Mouse (Mus musculus): ENCODE results near the gene Tipin.
A peak's percentile ranks its signal among the peaks of the same experiment; 100 is the strongest.
"Not testable (repeated sequence)": the region's sequence is repeated elsewhere in the genome, so short reads cannot be mapped to it uniquely, and the experiment has no call there.

Gene Tipin

DNA sequence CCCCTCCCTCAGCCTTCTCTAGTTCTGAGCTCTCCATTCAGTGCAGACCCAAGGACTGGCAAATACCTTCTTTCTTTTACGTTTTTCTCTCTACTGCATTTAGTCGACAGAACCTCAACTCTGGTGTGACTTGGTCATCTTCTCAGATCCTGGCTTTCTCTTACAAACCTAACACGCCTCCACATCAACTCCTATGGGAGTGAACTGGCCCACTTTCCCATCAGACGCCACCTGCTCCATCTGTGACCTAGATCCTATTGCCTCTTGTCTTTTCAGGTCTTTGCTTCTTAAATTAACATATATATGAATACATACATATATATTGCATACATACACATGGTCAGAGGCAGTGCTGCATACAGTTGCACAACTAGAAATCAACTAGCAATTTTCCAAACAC, 7.6 kb upstream of the Tipin start:
- no peak for DNase-seq

DNA sequence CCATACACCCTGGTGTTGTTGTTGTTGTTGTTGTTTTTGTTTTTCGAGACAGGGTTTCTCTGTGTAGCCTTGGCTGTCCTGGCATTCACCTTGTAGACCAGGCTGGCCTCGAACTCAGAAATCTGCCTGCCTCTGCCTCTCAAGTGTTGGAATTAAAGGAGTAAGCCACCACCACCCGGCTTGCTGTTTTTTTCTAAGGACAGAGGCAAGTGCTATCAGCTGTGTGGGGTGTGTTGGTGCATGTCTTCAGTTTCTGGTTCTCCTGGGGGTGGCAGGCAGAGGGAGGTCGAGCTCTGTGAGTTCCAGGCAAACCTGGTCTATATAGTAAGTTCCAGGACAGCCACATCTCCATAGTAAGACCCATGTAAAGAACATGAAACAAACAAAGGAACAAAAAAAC, 7.1 kb upstream of the Tipin start:
- no peak for DNase-seq

DNA sequence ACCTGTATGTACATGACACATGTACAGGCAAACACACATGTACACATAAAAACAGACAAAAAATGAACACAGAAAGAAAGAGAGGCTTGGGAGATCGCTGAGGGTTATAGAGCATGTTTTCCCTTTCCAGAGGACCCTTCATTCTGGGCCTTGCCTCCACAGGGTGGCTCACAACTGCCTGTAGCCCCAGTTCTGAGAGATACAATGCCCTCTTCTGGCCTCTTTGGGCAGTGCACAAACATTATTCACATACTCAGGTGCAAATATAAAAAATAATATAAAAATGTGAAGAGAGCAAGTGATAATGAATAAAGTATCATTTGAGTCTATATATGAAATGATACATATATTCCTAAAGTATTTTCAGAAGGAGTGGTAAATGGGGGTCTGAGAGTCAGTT, 6.5 kb upstream of the Tipin start:
- DNase-seq = no peak

DNA sequence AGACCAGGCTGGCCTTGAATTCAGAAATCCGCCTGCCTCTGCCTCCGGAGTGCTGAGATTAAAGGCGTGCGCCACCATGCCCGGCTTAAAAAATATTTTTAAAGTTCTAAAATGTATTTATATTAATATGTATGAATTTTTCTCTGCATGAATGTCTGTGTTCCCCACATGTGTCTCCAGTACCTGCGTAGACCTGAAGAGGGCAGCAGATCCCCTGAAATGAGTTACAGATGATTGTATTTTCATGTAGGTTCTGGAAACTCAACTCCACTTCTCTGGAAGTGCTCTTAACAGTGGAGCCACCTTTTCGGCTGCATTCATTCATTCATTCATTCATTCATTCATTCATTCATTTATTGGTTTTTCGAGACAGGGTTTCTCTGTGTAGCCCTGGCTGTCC, 3.7 kb upstream of the Tipin start:
- peak; percentile 78 for DNase-seq

DNA sequence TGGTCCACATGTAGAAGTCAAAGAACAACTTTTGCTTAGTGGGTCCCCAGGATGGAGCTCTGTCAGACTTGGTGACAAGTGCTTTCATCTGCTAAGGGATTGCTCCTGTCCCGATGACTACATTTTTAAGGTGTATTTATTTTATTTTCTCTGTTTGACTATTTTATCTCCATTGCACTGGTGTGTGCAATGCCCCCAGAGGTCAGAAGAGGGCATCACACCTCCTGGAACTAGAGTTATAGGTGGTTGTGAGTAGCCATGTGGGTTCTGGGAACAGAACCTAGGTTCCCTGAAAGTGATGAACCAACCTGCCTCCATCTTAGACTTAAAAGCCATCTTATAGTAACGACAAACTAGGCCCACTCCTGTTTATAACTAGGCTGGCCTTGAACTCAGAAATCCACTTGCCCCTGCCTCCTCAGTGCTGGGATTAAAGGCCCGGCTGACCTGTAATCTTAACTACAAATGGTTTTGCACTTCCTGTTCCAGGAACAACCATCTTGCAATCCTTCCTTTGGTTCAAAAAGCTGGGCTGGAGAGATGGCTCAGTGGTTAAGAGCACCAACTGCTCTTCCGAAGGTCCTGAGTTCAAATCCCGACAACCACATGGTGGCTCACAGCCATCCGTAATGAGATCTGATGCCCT, 2.6 kb upstream of the Tipin start:
- no peak for DNase-seq

DNA sequence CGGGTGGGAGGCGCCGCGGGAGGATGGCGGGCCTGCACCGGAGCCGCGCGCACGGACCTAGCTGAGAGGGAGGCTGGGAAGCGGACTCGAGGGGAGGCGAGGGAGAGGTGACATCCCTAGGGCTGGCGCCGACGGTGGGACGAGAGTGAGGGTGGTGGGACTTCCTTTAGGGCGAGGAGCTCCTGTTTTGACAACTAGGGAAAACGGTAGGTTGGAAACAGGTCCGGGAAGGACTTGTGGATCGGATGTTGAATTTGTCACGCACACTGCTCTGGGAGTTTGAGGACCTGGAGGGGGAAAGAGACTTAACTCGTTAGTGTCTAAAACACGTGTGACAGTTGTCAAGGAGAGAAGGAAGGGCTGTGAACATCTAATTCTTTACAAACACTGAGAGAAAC, 399 bp downstream of the Tipin start:
- no peak for DNase-seq

DNA sequence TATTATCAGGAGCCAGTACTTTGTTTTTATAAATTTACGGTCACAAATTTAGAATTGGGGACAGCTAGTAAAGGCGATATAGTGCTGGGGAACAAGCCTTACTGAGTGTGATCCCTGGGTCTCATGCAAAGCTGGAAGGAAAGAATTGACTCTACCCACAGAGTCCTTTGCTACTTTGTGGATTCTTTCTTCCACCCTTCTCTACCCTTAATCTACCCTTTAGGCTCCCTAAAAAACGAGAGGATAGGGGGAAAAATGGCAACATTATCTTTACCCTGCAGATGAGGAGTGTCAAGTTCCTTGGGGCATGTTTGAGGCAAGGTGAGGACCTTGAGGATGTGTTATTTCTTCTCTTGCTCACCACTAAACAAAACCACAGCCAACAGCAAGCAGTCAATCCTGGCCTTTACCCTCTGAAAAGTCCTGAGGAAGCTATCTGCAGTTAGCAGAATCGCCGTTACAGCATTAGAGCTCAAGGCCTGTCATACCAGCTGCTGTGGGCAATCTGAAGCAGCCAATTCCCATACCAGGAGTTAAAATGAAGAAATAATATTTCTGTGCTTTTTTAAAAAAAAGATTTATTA, 1.1 kb downstream of the Tipin start:
- no peak for DNase-seq

DNA sequence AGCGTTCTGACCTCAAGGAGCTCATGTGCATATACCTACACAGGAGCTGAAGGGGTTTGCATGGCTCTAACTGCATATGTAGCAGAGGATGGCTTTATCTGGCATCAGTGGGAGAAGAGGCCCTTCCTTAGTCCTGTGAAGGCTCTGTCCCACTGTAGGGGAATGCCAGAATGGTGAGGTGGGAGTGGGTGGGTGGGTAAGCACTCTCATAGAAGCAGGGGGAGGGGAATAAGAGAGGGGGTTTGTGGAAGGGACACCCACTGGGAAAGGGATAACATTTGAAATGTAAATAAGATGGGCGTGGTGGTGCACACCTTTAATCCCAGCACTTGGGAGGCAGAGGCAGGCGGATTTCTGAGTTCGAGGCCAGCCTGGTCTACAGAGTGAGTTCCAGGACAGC, 21.7 kb downstream of the Tipin start:
- not testable (repeated sequence) for DNase-seq

DNA sequence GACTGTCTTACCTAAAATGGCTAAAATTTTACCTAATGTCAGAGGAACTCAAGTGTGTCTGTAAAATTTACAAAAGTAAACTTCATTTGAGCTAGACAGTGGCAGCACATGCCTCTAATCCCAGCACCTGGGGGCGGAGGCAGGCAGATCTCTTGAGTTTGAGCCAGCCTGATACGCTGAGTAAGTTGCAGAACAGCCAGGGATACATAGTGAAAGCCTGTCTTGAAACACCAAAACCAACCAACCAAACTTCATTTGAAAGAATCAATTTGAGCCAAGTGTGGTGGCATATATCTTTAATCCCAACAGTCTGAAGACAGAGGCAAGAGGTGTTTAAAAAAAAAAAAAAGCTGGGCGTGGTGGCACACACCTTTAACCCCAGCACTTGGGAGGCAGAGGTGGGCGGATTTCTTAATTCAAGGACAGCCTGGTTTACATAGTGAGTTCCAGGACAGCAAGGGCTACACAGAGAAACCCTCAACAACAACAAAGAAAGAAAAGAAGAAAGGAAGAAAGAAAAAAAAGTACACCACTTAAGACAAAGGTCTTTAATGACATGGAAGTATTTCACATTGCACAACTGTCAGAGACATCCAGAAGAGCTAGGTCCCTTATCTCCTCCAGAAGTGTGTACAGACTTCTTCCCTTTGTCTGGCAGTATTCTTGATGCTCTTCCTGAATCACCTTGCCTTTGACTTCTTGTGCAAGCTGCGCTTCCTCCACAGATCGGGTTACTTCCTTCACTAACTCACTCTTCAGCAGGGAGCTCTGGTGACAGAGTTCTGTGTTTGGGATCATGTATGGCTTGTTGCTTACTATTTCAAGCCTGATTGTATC, 25.3 kb downstream of the Tipin start:
- DNase-seq = no peak

DNA sequence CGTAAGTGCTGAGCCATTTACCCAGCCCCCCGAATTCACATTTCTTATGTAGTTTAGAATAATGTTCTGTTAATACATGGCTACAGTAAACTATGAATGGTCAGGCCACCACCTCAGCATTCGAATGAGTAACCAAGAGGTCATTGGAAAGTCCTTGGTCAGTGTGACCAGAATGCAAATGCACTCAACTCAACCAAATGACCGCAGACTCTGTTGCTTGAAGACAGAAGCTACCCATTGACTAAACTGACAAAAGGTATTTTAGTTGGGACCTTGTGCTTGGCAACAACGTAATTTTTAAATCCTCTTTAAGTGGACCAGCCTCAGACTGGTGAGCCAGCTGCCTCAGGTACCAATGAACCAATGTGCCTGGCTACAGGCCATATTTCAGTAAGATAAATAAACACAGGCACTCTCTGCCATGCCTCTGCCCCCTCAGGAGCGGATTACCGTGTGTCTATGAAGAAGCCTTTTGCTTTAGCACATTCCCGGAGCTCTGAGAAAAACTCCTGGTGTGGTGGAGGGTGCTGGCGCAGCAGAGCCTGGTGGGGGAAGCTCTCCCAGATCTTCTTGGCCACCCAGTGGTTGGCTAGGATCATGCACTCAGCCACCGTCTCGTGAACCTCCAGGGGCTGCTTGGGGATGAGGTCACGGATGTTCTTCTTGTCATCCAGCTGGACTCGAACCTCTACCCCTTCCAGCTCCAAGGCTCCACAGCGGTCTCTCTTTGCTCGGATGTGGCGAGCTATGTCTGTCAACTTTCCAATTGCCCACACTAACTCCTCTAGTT, 29.8 kb downstream of the Tipin start:
- DNase-seq = no peak

DNA sequence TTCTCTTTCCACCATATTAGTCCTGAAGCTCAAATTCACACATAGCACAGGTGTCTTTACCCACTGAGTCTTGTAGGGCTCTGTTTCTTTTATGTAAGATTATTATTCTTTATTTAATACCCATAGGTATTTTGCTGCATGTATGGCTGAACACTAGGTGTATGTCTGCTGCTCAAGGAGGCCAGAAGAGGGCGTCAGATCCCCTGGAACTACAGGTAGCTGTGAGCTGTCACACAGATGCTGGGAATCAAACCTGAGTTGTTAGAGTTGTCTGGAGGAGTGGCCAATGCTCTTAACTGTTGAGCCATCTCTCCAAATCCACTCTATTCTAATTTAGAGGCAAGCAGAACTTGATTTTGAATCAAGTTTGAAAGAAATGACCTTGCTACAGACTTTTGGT, 30.7 kb downstream of the Tipin start:
- DNase-seq = no peak

DNA sequence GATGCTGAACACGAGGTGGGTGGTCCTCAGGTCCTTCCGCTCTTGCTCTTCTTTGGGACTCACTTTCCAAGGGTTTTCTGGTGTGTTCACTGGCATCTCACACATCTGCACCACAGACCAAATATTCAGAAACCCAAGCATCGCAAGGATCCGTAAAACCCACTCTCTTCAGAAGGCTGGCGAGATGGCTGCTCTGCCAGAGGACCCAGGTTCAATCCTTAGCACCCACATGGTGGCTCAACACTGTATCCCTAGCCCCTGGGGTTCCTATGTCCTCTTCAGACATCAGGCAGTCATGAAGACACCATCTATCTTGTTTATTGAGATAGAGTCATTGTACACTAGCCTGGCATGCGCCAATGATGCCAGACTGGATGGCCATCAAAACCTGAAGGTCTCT, 33.3 kb downstream of the Tipin start:
- no peak for DNase-seq

DNA sequence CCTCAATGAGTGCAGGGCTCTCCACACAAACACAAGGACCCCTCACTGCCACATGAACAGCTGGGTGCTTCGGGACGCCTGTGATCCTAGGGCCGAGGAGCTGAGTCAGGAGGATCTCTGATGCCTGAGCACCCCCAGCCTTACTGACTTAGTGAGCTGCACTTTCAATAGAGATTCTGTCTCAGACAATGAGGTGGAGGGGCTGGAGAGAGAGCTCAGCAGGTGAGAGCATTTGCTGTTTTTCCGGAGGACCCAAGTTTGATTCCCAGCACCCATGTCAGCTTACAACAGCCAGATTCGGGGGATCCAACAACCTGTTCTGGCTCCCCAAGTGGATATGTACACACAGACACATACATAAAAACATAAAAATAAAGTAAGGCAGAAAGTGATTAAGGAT, 35.6 kb downstream of the Tipin start:
- DNase-seq = no peak

DNA sequence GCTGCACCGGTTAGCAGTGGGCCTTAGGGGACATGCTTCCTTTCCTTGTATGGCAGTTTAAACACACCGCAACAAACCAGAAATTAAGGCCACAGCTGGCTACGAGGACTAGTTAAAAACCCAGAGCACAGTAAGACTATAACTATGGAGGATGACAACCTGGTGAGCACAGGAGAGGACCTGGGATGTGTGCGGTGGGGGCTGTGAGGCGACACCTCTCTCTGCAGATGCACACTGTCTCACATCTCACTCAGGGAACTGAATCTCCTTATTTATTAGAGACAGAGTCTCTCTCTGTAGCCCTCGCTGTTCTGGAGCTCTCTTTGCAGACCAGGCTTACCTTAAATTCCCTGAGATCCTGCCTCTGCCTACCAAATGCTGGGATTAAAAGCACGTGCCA, 42.6 kb downstream of the Tipin start:
- DNase-seq = no peak

DNA sequence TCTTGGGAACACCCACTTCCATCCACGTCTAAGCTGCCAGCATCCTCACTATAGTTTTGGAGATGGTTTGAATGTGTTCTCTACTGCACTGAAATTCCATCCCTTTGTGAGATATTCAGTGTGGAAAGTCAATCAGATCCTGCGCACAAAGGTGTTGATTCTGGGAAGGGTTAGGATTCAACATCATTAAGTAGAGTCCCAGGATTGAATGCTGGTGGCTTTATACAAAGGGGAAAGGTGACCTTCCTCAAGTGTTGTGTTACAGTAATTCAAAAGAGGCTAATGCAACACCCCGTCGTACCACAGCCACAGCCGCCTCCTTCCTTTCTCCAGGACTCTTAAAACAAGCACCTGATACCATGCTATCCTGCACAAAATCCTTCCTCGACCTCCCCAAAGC, 54.4 kb downstream of the Tipin start:
- DNase-seq = no peak

DNA sequence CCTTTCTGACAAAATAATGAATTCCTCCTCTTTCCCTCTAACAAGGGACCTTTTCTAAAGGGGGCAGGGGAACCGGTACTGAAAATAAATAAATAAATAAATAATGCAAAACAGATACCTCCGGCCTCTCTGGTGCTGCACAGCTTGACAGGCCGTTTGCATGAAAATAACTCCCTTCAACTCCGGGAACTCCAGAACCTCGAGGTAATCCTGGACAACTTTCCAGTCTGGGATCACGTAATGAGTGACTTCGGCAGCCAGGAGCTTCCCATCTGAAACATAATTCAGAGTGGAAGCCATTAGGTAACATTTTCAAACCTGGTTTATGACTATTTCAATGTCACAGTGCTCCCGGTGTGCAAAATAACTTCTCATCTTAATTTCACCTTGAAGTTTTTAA, 58.0 kb downstream of the Tipin start:
- peak; percentile 39 for DNase-seq

DNA sequence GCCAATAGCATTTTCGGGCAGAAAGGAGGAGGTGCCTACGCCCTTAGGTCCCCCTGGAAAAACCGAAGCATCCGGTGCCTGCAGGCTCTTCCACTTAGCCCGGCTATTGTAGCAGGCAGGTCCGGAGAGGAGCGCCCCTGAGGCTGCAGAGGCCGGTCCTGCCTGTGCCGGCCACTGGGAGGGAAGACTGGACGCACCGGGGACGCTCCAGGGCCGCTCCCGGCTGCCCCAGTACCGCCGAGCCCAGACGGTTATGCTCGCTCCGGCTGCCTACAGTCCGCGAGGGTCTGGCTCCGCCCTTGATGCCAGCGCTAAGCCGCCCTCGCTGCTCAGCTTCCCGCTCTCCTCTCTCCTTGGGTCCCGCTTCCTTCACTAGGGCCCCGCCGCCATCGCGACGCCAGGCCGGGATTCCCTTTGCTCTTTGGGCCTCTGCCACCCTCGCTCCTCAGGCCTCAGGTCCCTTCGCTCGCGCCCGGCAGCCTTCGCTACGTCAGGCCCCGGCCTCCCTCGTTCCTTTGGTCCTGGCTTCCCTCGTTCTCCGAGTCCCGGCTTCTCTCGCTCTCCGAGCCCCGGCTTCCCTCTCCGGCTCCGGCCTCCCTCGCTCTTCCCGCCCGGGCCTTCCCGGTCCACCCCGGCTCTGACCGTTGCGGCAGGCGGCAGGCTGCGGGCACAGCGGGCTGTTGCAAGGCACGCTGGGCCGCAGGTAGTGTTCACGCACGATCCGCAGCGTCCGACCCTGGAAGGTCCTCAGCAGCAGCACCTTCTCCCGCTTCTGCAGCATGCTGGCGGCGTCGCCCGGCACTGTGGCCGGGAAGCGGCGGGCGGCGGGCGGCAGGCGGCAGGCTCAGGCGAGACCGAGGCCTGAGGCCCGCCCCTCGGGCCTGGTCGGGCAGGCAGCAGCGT, 59.2 kb downstream of the Tipin start:
- DNase-seq = peak; percentile 79

DNA sequence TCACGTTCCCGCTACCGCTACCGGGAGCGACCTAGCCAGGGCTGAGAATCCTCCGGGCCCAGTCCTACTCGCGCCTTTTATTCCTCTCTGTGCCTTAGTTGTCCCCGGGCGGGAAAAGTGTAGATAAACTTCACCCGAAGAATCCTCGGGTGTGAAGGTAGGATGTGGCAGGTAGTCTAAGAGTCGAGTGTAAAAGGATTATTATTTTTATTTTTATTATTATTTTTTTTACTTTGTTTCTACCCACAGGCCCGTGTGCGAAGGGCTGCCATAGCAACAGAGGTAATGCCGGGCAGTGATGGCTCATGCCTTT, 59.8 kb downstream of the Tipin start, which contains the start of gene Dis3l:
Gene Dis3l, minus strand, starts transcription at position 35 of the 313 bp plus-strand sequence.
- DNase-seq = peak; percentile 64

DNA sequence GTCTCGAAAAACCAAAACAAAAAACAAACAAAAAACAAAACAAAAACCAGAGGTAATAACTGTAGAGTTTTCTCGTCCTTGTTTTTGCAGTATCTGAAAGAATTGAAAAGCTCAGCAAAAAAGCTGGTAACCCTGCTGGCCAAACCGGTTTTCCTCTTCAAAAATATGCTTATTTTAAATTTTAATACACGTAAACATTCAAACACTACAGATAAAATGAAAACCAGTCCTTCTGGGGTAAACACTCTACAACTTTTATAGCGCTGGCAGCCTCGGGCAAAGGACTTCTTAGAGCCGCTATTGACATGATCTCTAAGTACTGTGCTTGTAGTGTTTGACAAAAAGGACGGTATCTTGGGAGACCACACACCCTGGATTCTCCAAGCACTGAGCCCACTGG, 60.3 kb downstream of the Tipin start:
- no peak for DNase-seq

DNA sequence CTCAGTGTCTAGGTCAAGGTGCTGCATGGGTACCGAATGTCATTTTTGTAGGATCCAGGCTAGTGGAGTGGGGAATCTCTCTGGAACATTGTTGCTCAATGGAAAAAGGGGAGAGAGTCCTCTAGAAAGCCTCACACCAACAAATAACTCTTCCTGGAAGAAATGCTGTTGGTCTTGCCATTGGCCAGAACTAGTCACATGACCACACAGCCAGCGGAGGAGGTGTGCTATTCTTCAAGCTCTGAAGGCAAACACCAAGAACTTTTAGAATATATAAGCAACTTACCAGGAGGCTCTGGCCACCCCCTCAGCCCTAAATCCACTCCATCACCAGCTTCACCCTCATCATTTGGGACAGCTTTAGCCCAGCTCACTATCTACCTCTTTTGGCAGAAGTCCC, 62.3 kb downstream of the Tipin start:
- no peak for DNase-seq

DNA sequence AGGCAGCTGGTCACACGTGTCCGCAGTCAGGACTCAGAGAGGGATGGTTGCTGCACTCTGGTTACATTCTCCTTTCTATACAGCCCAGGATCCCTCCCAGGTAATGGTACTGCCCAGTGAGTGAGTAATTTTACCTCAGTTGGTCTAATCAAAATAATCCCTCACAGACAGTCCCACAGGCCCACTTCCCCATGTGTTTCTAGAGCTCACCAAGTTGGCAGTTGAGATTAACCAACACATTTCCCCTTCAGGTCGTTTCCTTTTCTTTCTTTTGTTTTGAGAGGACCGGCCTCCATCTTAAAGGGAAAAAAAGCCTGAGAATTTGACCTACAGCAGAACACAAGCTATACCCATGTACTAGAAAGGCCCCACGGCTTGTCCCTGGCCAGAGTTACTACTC, 64.5 kb downstream of the Tipin start:
- no peak for DNase-seq

DNA sequence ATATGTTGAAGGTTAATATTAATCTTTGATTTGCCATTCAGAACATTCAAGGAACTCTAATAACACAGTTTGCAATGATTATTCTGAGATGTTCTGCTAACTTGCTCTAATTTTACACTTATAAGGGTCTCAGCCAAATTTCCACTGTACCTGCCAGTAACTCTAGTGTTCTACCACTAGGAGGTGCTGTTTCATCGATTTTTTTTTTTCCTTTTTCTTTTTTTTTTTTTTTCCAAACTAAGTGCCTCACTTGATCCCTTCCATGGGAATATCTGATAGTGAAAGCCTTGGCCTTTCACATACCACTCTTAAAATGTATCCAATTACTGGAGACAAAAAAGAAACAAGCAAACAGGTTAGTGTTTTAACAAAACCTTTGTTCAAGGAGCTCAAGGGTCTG, 66.0 kb downstream of the Tipin start:
- DNase-seq = peak; percentile 35

DNA sequence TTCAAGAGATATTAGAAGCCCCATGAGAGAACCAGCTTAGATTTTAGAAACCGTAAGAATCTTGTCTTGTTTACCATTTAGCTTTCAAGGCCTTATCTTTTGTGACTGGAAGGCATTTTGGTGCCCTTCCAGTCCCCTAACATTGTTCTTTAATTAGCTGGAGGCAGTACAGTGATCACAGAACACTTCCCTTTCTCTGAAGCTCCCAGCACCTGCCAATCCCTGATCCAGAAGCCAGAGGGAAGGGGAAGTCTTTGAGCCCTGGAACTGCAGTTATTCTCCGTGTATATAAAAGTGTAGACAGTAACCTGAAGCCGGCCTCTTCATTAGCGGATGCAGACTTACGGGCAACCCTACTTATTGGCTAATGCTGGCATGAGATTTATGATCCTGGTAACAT, 68.1 kb downstream of the Tipin start:
- no peak for DNase-seq

All from cerebellum, adult 9-10 months (tissue).